Mouse (Mus musculus) CH12.LX (cell line): ENCODE data around the gene Agap1.

Experiments
- CTCF ChIP-seq, 2 experiments: IDR thresholded peaks in 1 of 2; conservative IDR thresholded peaks in 1 of 2; 2 replicates each; pipeline ENCODE4 v1.5.1; 2011 to 2012; ENCODE audit warnings: low read depth in 2 of 2, low read length in 2 of 2, improper control_type of control experiment in 1 of 2, inconsistent platforms in 1 of 2, mild to moderate bottlenecking in 1 of 2, moderate library complexity in 1 of 2
- ETS1 ChIP-seq: conservative IDR thresholded peaks from 2 replicates; pipeline ENCODE4 v1.6.1; 2012; ENCODE audit warnings: low read depth, mild to moderate bottlenecking, inconsistent platforms, low read length, improper control_type of control experiment, moderate library complexity
- GABPA ChIP-seq: IDR thresholded peaks from 2 replicates; pipeline ENCODE4 v1.6.1; 2012; ENCODE audit warnings: low read depth, low read length, improper control_type of control experiment, inconsistent platforms; ENCODE audit not compliant: insufficient replicate concordance
- HCFC1 ChIP-seq: IDR thresholded peaks from 2 replicates; pipeline ENCODE4 v1.6.1; 2012; ENCODE audit warnings: low read depth, mild to moderate bottlenecking, inconsistent platforms, low read length, improper control_type of control experiment
- MAX ChIP-seq: IDR thresholded peaks from 2 replicates; pipeline ENCODE4 v1.6.1; 2011; ENCODE audit warnings: low read length, improper control_type of control experiment
- NRF1 ChIP-seq: IDR thresholded peaks from 2 replicates; pipeline ENCODE4 v1.6.1; 2014; ENCODE audit warnings: low read depth, mild to moderate bottlenecking, inconsistent platforms, low read length, improper control_type of control experiment, moderate library complexity
- POLR2A ChIP-seq: IDR thresholded peaks from 2 replicates; pipeline ENCODE4 v1.6.1; 2011; ENCODE audit warnings: low read depth, mild to moderate bottlenecking, improper control_type of control experiment, low read length
- POLR2AphosphoS2 ChIP-seq: IDR thresholded peaks from 2 replicates; pipeline ENCODE4 v1.6.1; 2011; ENCODE audit warnings: low read depth, low read length, improper control_type of control experiment
- SIN3A ChIP-seq: IDR thresholded peaks from 2 replicates; pipeline ENCODE4 v1.6.1; 2012; ENCODE audit warnings: low read length, improper control_type of control experiment, inconsistent platforms
- SMC3 ChIP-seq: IDR thresholded peaks from 2 replicates; pipeline ENCODE4 v1.6.1; 2011; ENCODE audit warnings: low read depth, low read length, improper control_type of control experiment
- TBP ChIP-seq: conservative IDR thresholded peaks from 2 replicates; pipeline ENCODE4 v1.6.1; 2011; ENCODE audit warnings: low read depth, low read length, improper control_type of control experiment
- TCF12 ChIP-seq: IDR thresholded peaks from 2 replicates; pipeline ENCODE4 v1.6.1; 2014; ENCODE audit warnings: low read depth, mild to moderate bottlenecking, inconsistent platforms, low read length, improper control_type of control experiment
- USF1 ChIP-seq: IDR thresholded peaks from 2 replicates; pipeline ENCODE4 v1.6.1; 2014; ENCODE audit warnings: low read depth, mild to moderate bottlenecking, inconsistent platforms, low read length, improper control_type of control experiment
- ZMIZ1 ChIP-seq: IDR thresholded peaks from 2 replicates; pipeline ENCODE4 v1.6.1; 2012; ENCODE audit warnings: low read depth, mild to moderate bottlenecking, inconsistent platforms, low read length, improper control_type of control experiment

- TF ChIP-seq SIN3A (no peak), MAX (no peak), CTCF (conservative IDR thresholded peaks at IDR 0.05 in 1 of 2, IDR thresholded peaks at IDR 0.05 in 1 of 2; ENCODE audit: low read depth in 2 of 2, low read length in 2 of 2) (no peak), USF1 (no peak), SMC3 (no peak), POLR2A (no peak), ZMIZ1 (no peak), HCFC1 (no peak), TCF12 (no peak), GABPA (no peak), TBP (no peak), NRF1 (no peak), POLR2AphosphoS2 (no peak), ETS1 (no peak)
Measured at GRCm38 (mm10) chr1:89637670-89638069, 183.1 kb downstream of the Agap1 start.
